Mouse (Mus musculus): Measurements from ENCODE around the gene Hist1h3g. TPM values are rescaled to one million over a fixed set of nuclear protein-coding genes. Genes with fewer than 3 reads are reported as not detected.

Hist1h3g gene
- polyA plus RNA-seq, 1 experiment from 2014 or later, result 3.5 TPM

- DNase-seq (ENCODE audit: low spot score), result peak; percentile 81
- Histone ChIP-seq H3K9me3 (no peaks in the 10 kb centered on the region), H3K4me3 (peak overlapping the region; percentile 59), H3K36me3 (no peaks in the 10 kb centered on the region), H3K27ac (peak overlapping the region; percentile 91), H3K4me1 (peaks cover 17% of the 10 kb centered on the region), H3K27me3 (ENCODE audit: insufficient read depth, poor library complexity, severe bottlenecking) (no peaks in the 10 kb centered on the region)
- WGBS, result under 1% methylated on average over 21 of the region's 21 CpGs
Measured at GRCm38 (mm10) chr13:23585029-23585441, 49.8 kb downstream of the Hist1h3g start.

Small RNA genes within 50 kb of the gene (microRNA-seq; reads per million reads assigned to microRNA genes)
- gene Gm44297 (not detected), gene Gm44359 (not detected), gene Gm44394 (not detected), gene n-TStga1 (2.5 reads per million, percentile 2 among the genes with 10 or more reads in this experiment)

Other genes with a start within 250 kb of the Hist1h3g start
- gene Zfp322a, start 166.2 kb upstream of the Hist1h3g start, polyA plus RNA-seq (2016; fragmentation: Nextera tagmentation; extraction: Ambion mirVana), result 39.0 and 42.2 TPM in 2 replicates
- gene Abt1, start 111.6 kb upstream of the Hist1h3g start, polyA plus RNA-seq (2016; fragmentation: Nextera tagmentation; extraction: Ambion mirVana), result 10.1 and 13.0 TPM in 2 replicates
- 0.04 and 0.96 TPM in 2 replicates for gene Btn1a1, start 69.5 kb upstream of the Hist1h3g start, polyA plus RNA-seq (2016; fragmentation: Nextera tagmentation; extraction: Ambion mirVana)
- gene Btn2a2, start 46.6 kb upstream of the Hist1h3g start, polyA plus RNA-seq (2016; fragmentation: Nextera tagmentation; extraction: Ambion mirVana), result 0.30 and 0.75 TPM in 2 replicates
- gene Hist1h4h, start 4.4 kb upstream of the Hist1h3g start, polyA plus RNA-seq (2016; fragmentation: Nextera tagmentation; extraction: Ambion mirVana), result 2.5 and 2.8 TPM in 2 replicates
- gene Hist1h2af, start 1.5 kb upstream of the Hist1h3g start, polyA plus RNA-seq (2016; fragmentation: Nextera tagmentation; extraction: Ambion mirVana), result 1.7 and 4.9 TPM in 2 replicates
- gene Hist1h2bh, start 8.0 kb downstream of the Hist1h3g start, polyA plus RNA-seq (2016; fragmentation: Nextera tagmentation; extraction: Ambion mirVana), result 0.22 and 0.73 TPM in 2 replicates
- gene Hist1h3f, start 8.6 kb downstream of the Hist1h3g start, polyA plus RNA-seq (2016; fragmentation: Nextera tagmentation; extraction: Ambion mirVana), result 0.31 and 0.99 TPM in 2 replicates
- gene Hist1h4f, start 16.2 kb downstream of the Hist1h3g start, polyA plus RNA-seq (2016; fragmentation: Nextera tagmentation; extraction: Ambion mirVana), result 0.51 TPM in 1 of 2 replicates, not detected in the other
- 0.17 and 0.36 TPM in 2 replicates for gene Hist1h1d, start 17.8 kb downstream of the Hist1h3g start, polyA plus RNA-seq (2016; fragmentation: Nextera tagmentation; extraction: Ambion mirVana)
- 3.0 and 3.5 TPM in 2 replicates for gene Hist1h3e, start 26.9 kb downstream of the Hist1h3g start, polyA plus RNA-seq (2016; fragmentation: Nextera tagmentation; extraction: Ambion mirVana)
- gene Hist1h2ae, start 35.8 kb downstream of the Hist1h3g start, polyA plus RNA-seq (2016; fragmentation: Nextera tagmentation; extraction: Ambion mirVana), result 39.9 and 49.4 TPM in 2 replicates
- 2.8 and 4.8 TPM in 2 replicates for gene Hist1h2bg, start 36.0 kb downstream of the Hist1h3g start, polyA plus RNA-seq (2016; fragmentation: Nextera tagmentation; extraction: Ambion mirVana)
- gene Hist1h2bf, start 38.8 kb downstream of the Hist1h3g start, polyA plus RNA-seq (2016; fragmentation: Nextera tagmentation; extraction: Ambion mirVana), result 1.1 and 1.8 TPM in 2 replicates
- gene Hist1h2ad, start 39.0 kb downstream of the Hist1h3g start, polyA plus RNA-seq (2016; fragmentation: Nextera tagmentation; extraction: Ambion mirVana), result 0.54 and 1.1 TPM in 2 replicates
- gene Hist1h3d, start 40.3 kb downstream of the Hist1h3g start, polyA plus RNA-seq (2016; fragmentation: Nextera tagmentation; extraction: Ambion mirVana), result 1.4 and 5.3 TPM in 2 replicates
- 41.9 and 60.3 TPM in 2 replicates for gene Hist1h4d, start 46.2 kb downstream of the Hist1h3g start, polyA plus RNA-seq (2016; fragmentation: Nextera tagmentation; extraction: Ambion mirVana)
- 1.2 and 1.9 TPM in 2 replicates for gene Hist1h2be, start 85.7 kb downstream of the Hist1h3g start, polyA plus RNA-seq (2016; fragmentation: Nextera tagmentation; extraction: Ambion mirVana)
- 9.5 and 11.1 TPM in 2 replicates for gene Hist1h1e, start 87.1 kb downstream of the Hist1h3g start, polyA plus RNA-seq (2016; fragmentation: Nextera tagmentation; extraction: Ambion mirVana)
- 0.63 and 0.84 TPM in 2 replicates for gene Hist1h2ac, start 148.5 kb downstream of the Hist1h3g start, polyA plus RNA-seq (2016; fragmentation: Nextera tagmentation; extraction: Ambion mirVana)
- 24.3 and 29.4 TPM in 2 replicates for gene Hist1h2bc, start 148.8 kb downstream of the Hist1h3g start, polyA plus RNA-seq (2016; fragmentation: Nextera tagmentation; extraction: Ambion mirVana)
- gene Hist1h1t, start 160.4 kb downstream of the Hist1h3g start, polyA plus RNA-seq (2016; fragmentation: Nextera tagmentation; extraction: Ambion mirVana), result 0.24 TPM in 1 of 2 replicates, not detected in the other
- gene Hist1h4c, start 163.0 kb downstream of the Hist1h3g start, polyA plus RNA-seq (2016; fragmentation: Nextera tagmentation; extraction: Ambion mirVana), result 3.2 and 3.3 TPM in 2 replicates
- gene Hfe, start 175.4 kb downstream of the Hist1h3g start, polyA plus RNA-seq (2016; fragmentation: Nextera tagmentation; extraction: Ambion mirVana), result 5.2 and 8.3 TPM in 2 replicates
- 17.2 TPM in 2 replicates for gene Hist1h1c, start 203.4 kb downstream of the Hist1h3g start, polyA plus RNA-seq (2016; fragmentation: Nextera tagmentation; extraction: Ambion mirVana)
- gene Hist1h3c, start 210.2 kb downstream of the Hist1h3g start, polyA plus RNA-seq (2016; fragmentation: Nextera tagmentation; extraction: Ambion mirVana), result 4.2 and 4.4 TPM in 2 replicates
- gene Hist1h2bb, start 211.3 kb downstream of the Hist1h3g start, polyA plus RNA-seq (2016; fragmentation: Nextera tagmentation; extraction: Ambion mirVana), result 1.4 and 2.9 TPM in 2 replicates
- 16.1 and 23.3 TPM in 2 replicates for gene Hist1h2ab, start 215.7 kb downstream of the Hist1h3g start, polyA plus RNA-seq (2016; fragmentation: Nextera tagmentation; extraction: Ambion mirVana)
- gene Hist1h3b, start 216.8 kb downstream of the Hist1h3g start, polyA plus RNA-seq (2016; fragmentation: Nextera tagmentation; extraction: Ambion mirVana), result 2.6 and 3.2 TPM in 2 replicates
- 3.4 and 4.4 TPM in 2 replicates for gene Hist1h4b, start 221.6 kb downstream of the Hist1h3g start, polyA plus RNA-seq (2016; fragmentation: Nextera tagmentation; extraction: Ambion mirVana)
- 0.28 TPM in 1 of 2 replicates, not detected in the other for gene Hist1h4a, start 225.8 kb downstream of the Hist1h3g start, polyA plus RNA-seq (2016; fragmentation: Nextera tagmentation; extraction: Ambion mirVana)
- gene Hist1h3a, start 227.0 kb downstream of the Hist1h3g start, polyA plus RNA-seq (2016; fragmentation: Nextera tagmentation; extraction: Ambion mirVana), result 2.0 and 3.2 TPM in 2 replicates
- 1.2 and 1.4 TPM in 2 replicates for gene Hist1h1a, start 228.2 kb downstream of the Hist1h3g start, polyA plus RNA-seq (2016; fragmentation: Nextera tagmentation; extraction: Ambion mirVana)
- 0.14 TPM in 1 of 2 replicates, not detected in the other for gene Trim38, start 234.5 kb downstream of the Hist1h3g start, polyA plus RNA-seq (2016; fragmentation: Nextera tagmentation; extraction: Ambion mirVana)